Mouse (Mus musculus) hindbrain, embryonic 13.5 days (tissue): ENCODE data around the gene Nlrp6. TPM values are rescaled to one million over a fixed set of nuclear protein-coding genes. Genes with fewer than 3 reads are reported as not detected.
"Not testable (repeated sequence)": the region's sequence is repeated elsewhere in the genome, so short reads cannot be mapped to it uniquely, and the experiment has no call there.

Experiments used
- ATAC-seq: fragments of 200-750 bp; cut with Nextera tagmentation; 2 replicates; pipeline ENCODE4 v1.8.0; 2017; ENCODE audit warnings: moderate TSS enrichment; ENCODE audit not compliant: low FRiP score
- H3K27ac ChIP-seq: fragments of 300-500 bp; sonication (generic); 2 replicates; pipeline ENCODE4 v1.5.1; 2015; ENCODE audit warnings: inconsistent platforms, mild to moderate bottlenecking, moderate library complexity
- H3K27me3 ChIP-seq: fragments of 300-500 bp; sonication (generic); 2 replicates; pipeline ENCODE4 v1.6.1; 2015; ENCODE audit warnings: mild to moderate bottlenecking, inconsistent platforms
- H3K36me3 ChIP-seq: fragments of 300-500 bp; sonication (generic); 2 replicates; pipeline ENCODE4 v1.6.1; 2015; ENCODE audit warnings: mild to moderate bottlenecking, inconsistent platforms
- H3K4me1 ChIP-seq: fragments of 300-500 bp; sonication (generic); replicated peaks from 2 replicates; pipeline ENCODE4 v1.6.1; 2015; ENCODE audit warnings: inconsistent platforms
- H3K4me2 ChIP-seq: fragments of 300-500 bp; sonication (generic); 2 replicates; pipeline ENCODE4 v1.6.1; 2015; ENCODE audit warnings: inconsistent platforms, mild to moderate bottlenecking, moderate library complexity
- H3K4me3 ChIP-seq: fragments of 300-500 bp; sonication (generic); 2 replicates; pipeline ENCODE4 v1.5.1; 2015; ENCODE audit warnings: mild to moderate bottlenecking, inconsistent platforms
- H3K9ac ChIP-seq: fragments of 300-500 bp; sonication (generic); 2 replicates; pipeline ENCODE4 v1.6.1; 2015; ENCODE audit warnings: mild to moderate bottlenecking, inconsistent platforms
- H3K9me3 ChIP-seq: fragments of 300-500 bp; sonication (generic); 2 replicates; pipeline ENCODE4 v1.6.1; 2016; ENCODE audit warnings: inconsistent platforms
- WGBS: fragments of 180-500 bp; shearing (Covaris S2); methylation state at CpG from one replicate; pipeline ENCODE4 v1.1.7; 2015; 5-methylcytosine and 5-hydroxymethylcytosine counted together
- polyA plus RNA-seq: library from polyadenylated mRNA; unstranded; fragments of >200 nt; fragmentation: Nextera tagmentation; extraction: Ambion mirVana; gene quantifications from 2 replicates; pipeline ENCODE4 v1.2.1, GENCODE M21; 2015

Gene Nlrp6
- polyA plus RNA-seq, 1 experiment from 2014 or later = 0.12 TPM

DNA sequence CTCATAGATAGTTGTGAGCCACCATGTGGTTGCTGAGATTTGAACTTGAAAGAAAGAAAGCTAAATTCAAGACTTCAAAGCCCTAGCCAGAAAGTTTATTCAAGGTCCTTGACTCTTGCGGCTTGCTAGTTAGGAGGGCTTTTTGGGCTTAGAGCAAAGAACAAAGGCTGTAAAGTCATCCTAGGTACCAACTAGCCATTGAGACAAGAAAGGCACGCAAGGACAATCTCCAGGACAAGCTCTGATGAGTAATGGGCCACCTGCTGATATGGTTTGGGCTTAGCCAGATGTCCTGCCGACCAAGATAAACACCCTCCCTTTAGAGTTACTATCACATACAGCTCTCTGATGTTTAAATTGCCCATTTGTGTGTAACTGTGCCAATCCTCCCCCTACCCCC, 48.0 kb downstream of the Nlrp6 start:
- not testable (repeated sequence) for H3K4me2 ChIP-seq, H3K4me3 ChIP-seq, H3K36me3 ChIP-seq, H3K9me3 ChIP-seq, H3K27ac ChIP-seq, H3K4me1 ChIP-seq, H3K9ac ChIP-seq, ATAC-seq
- 16% methylated on average over 3 of the region's 3 CpGs for whole genome bisulfite sequencing
- peaks cover 21% of the 10 kb centered on the region for H3K27me3 ChIP-seq

DNA sequence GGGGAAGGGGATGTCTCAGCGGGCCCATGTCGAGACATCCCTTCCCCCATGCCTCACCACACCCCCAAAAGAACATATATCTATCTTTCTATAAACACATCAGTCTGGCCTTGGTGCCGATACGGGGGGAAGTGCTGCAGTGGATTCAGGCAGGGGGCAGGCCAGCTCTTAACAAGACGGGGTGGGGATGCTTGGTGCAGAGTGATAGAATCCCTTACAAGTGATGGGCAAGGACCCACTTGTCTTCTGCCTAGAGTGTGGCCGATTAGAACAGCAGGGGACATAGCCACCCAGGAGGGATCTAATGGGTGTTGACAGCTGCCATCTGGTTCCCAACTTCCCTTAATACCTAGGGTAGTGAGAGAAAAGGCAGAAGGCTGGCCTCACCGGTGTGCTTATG, 50.2 kb downstream of the Nlrp6 start:
- no peak for ATAC-seq
- Histone ChIP-seq H3K4me1 (peaks cover 9% of the 10 kb centered on the region; the same call in 1 of the 2 replicates), H3K9ac (no peak overlapping the region), H3K27ac (no peak overlapping the region), H3K4me3 (no peak overlapping the region), H3K9me3 (no peaks in the 10 kb centered on the region), H3K36me3 (no peaks in the 10 kb centered on the region), H3K27me3 (peaks cover 23% of the 10 kb centered on the region), H3K4me2 (no peak overlapping the region)
- 45% methylated on average over 7 of the region's 7 CpGs for WGBS

DNA sequence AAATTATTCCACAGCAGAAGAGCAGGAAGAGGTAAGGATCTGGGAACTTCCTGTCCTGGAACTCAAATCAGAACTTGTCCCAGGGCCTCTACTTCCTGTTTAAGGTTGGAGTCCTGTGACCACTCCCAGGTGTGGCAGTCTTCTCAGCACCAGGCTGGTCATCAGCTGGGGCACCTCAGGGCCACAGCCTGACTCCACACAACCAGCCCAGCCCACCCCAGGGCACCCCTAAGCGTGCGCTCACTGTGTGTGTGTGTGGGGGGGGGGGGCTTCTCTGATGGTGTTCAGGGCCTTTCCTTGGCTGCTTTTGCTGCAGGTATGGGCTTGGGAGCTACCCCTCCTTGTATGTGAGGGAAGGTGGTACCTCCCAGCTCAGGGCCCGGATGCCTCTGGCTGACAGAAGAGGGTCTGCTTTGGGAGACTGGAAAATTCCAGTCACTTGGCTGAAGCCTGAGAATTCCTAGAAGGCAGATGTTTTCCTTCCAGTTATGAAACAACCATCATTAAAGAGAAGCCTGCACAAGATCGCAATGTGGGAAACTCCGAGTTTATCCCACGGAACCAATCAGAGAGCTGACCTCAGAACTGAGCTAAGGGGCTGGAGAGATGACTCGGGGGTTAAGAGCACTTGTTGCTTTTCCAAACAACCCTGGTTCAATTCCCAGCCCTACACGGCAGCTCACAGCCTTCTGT, 50.9 kb downstream of the Nlrp6 start:
- Histone ChIP-seq H3K27me3 (peaks cover 23% of the 10 kb centered on the region), H3K9me3 (no peaks in the 10 kb centered on the region), H3K36me3 (no peaks in the 10 kb centered on the region), H3K4me1 (peaks cover 9% of the 10 kb centered on the region; the same call in 1 of the 2 replicates), H3K4me3 (no peak overlapping the region), H3K27ac (no peak overlapping the region), H3K4me2 (no peak overlapping the region), H3K9ac (no peak overlapping the region)
- 87% methylated on average over 8 of the region's 8 CpGs for WGBS
- no peak for ATAC-seq

DNA sequence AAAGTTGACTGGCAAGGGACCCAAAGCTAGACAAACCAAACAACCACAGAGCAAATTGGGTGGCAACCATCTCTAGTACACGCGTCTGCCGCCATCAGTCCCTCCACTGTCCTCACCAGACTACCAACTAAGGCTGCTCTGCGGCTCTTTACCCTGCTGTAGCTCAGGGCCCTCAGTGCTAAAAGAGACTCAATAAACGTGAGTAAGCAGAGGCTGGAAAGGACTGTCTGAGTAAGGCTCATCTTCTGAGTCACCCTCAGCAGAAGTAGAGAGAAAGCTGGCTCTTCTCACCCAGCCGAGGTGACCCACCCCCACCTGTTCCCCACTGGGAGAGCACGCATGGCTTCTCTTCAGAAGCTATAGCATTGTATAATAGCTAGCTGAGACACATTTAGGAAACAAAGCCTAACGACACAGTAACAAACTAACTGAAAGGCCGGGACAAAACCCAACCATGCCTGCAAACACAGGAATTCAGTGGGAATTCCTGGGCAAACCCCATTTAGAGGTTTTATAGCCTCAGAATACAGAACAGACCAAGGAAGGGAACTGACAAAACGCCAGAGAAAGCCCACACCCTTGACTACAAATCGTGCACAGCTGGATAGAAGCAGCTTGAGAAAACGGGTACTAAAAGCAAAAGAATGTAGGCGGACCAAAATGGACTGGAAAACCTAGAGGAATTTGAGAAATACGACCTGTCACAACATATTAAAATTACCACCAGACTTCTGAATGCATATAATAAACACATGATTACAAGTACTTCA, 52.9 kb downstream of the Nlrp6 start:
- H3K9me3 ChIP-seq = no peaks in the 10 kb centered on the region
- peaks cover 14% of the 10 kb centered on the region; the same call in 1 of the 2 replicates for H3K27me3 ChIP-seq
- no peak overlapping the region for H3K4me2 ChIP-seq
- no peaks in the 10 kb centered on the region for H3K36me3 ChIP-seq
- 18% methylated on average over 14 of the region's 14 CpGs for WGBS
- no peak overlapping the region for H3K27ac ChIP-seq
- no peak overlapping the region for H3K9ac ChIP-seq
- peaks cover 9% of the 10 kb centered on the region; the same call in 1 of the 2 replicates for H3K4me1 ChIP-seq
- no peak overlapping the region for H3K4me3 ChIP-seq
- no peak for ATAC-seq

GRCm38 (mm10) chr7:140974940-140975339, 54.2 kb downstream of the Nlrp6 start:
- H3K9ac ChIP-seq = no peak overlapping the region
- no peak overlapping the region for H3K27ac ChIP-seq
- 0 out of 2 replicates have a peak, but pooled peaks cover 7% of the 10 kb centered on the region for H3K27me3 ChIP-seq
- no peaks in the 10 kb centered on the region for H3K36me3 ChIP-seq
- 15% methylated on average over 9 of the region's 9 CpGs for WGBS
- peaks cover 9% of the 10 kb centered on the region; the same call in 1 of the 2 replicates for H3K4me1 ChIP-seq
- no peak overlapping the region for H3K4me3 ChIP-seq
- no peak overlapping the region for H3K4me2 ChIP-seq
- H3K9me3 ChIP-seq = no peaks in the 10 kb centered on the region
- no peak for ATAC-seq

GRCm38 (mm10) chr7:140975465-140975864, 54.8 kb downstream of the Nlrp6 start:
- no peaks in the 10 kb centered on the region for H3K36me3 ChIP-seq
- H3K4me2 ChIP-seq = no peak overlapping the region
- no peak overlapping the region for H3K9ac ChIP-seq
- no peaks in the 10 kb centered on the region for H3K9me3 ChIP-seq
- no peak for ATAC-seq
- no peak overlapping the region for H3K27ac ChIP-seq
- H3K4me1 ChIP-seq = peaks cover 9% of the 10 kb centered on the region; the same call in 1 of the 2 replicates
- 0 out of 2 replicates have a peak, but pooled peaks cover 2% of the 10 kb centered on the region for H3K27me3 ChIP-seq
- no peak overlapping the region for H3K4me3 ChIP-seq
- WGBS = 30% methylated on average over 3 of the region's 3 CpGs

- H3K27me3 ChIP-seq, H3K4me3 ChIP-seq, H3K9me3 ChIP-seq, ATAC-seq, H3K36me3 ChIP-seq, H3K9ac ChIP-seq, H3K4me2 ChIP-seq, H3K27ac ChIP-seq, H3K4me1 ChIP-seq: not testable (repeated sequence)
- 90% methylated on average over 9 of the region's 9 CpGs for WGBS
Measured at GRCm38 (mm10) chr7:140976720-140977119, 56.0 kb downstream of the Nlrp6 start.

Other genes with a start within 250 kb of the Nlrp6 start
- gene Olfr45, start 239.0 kb upstream of the Nlrp6 start, polyA plus RNA-seq = not detected in 2 replicates
- not detected in 2 replicates for gene Olfr541, start 223.6 kb upstream of the Nlrp6 start, polyA plus RNA-seq
- gene Cyp2e1, start 157.2 kb upstream of the Nlrp6 start, polyA plus RNA-seq = not detected in 2 replicates
- gene Syce1, start 133.1 kb upstream of the Nlrp6 start, polyA plus RNA-seq = 0.26 and 0.57 TPM in 2 replicates
- 24.1 and 26.6 TPM in 2 replicates for gene Zfp941, start 98.7 kb upstream of the Nlrp6 start, polyA plus RNA-seq
- gene Urah, start 85.9 kb upstream of the Nlrp6 start, polyA plus RNA-seq = not detected in 2 replicates
- gene Scgb1c1, start 75.4 kb upstream of the Nlrp6 start, polyA plus RNA-seq = not detected in 2 replicates
- gene Odf3, start 73.1 kb upstream of the Nlrp6 start, polyA plus RNA-seq = not detected in 2 replicates
- 0.84 TPM in 1 of 2 replicates, not detected in the other for gene Gm45785, start 64.6 kb upstream of the Nlrp6 start, polyA plus RNA-seq
- gene Ric8a, start 63.9 kb upstream of the Nlrp6 start, polyA plus RNA-seq = 96.7 and 98.5 TPM in 2 replicates
- 43.3 and 44.0 TPM in 2 replicates for gene Bet1l, start 63.3 kb upstream of the Nlrp6 start, polyA plus RNA-seq
- gene Psmd13, start 38.9 kb upstream of the Nlrp6 start, polyA plus RNA-seq = 278 and 284 TPM in 2 replicates
- 41.6 and 45.3 TPM in 2 replicates for gene Sirt3, start 38.6 kb upstream of the Nlrp6 start, polyA plus RNA-seq
- 0.69 TPM in 1 of 2 replicates, not detected in the other for gene Cox8b, start 20.5 kb upstream of the Nlrp6 start, polyA plus RNA-seq
- 8.8 and 10.4 TPM in 2 replicates for gene Pgghg, start 20.5 kb downstream of the Nlrp6 start, polyA plus RNA-seq
- gene Ifitm5, start 29.4 kb downstream of the Nlrp6 start, polyA plus RNA-seq = 0.36 and 1.7 TPM in 2 replicates
- gene Gm45717, start 35.0 kb downstream of the Nlrp6 start, polyA plus RNA-seq = not detected in 2 replicates
- 211 and 226 TPM in 2 replicates for gene Ifitm2, start 35.1 kb downstream of the Nlrp6 start, polyA plus RNA-seq
- gene Ifitm1, start 46.3 kb downstream of the Nlrp6 start, polyA plus RNA-seq = 13.4 and 13.6 TPM in 2 replicates
- gene Ifitm3, start 89.9 kb downstream of the Nlrp6 start, polyA plus RNA-seq = 29.0 and 29.1 TPM in 2 replicates
- 0.53 TPM in 2 replicates for gene Ifitm6, start 97.0 kb downstream of the Nlrp6 start, polyA plus RNA-seq
- gene Gm17387, start 108.2 kb downstream of the Nlrp6 start, polyA plus RNA-seq = not detected in 2 replicates
- gene B4galnt4, start 140.2 kb downstream of the Nlrp6 start, polyA plus RNA-seq = 44.8 and 47.2 TPM in 2 replicates
- gene Pkp3, start 157.3 kb downstream of the Nlrp6 start, polyA plus RNA-seq = 0.27 and 0.32 TPM in 2 replicates
- gene Sigirr, start 179.7 kb downstream of the Nlrp6 start, polyA plus RNA-seq = 1.7 and 2.9 TPM in 2 replicates
- 0.09 TPM in 1 of 2 replicates, not detected in the other for gene Ano9, start 196.9 kb downstream of the Nlrp6 start, polyA plus RNA-seq
- gene Ptdss2, start 201.5 kb downstream of the Nlrp6 start, polyA plus RNA-seq = 79.8 and 83.6 TPM in 2 replicates